18 mouse cellular contexts compared by ENCODE assay signal in the genomic region with DNA sequence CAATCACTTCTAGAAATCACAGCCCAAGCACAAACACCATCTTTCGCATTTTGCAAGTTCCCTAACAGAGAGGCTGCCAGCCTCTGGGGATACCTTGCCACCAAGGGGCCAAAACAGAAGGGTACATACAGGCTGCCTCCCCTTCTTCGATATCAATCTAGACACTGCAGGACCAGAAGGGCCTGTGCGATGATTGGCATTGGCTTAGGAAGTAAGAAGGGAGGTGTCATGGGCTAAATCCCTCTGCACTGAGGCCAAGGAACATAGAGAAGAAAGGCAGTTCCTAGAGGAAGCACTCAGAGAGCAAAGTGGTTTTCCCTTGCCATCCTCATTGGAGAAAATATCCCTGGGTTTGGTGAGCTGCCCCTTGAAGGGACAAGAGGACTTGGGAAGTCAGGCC. TPM values are rescaled to one million over a fixed set of nuclear protein-coding genes. Genes with fewer than 3 reads are reported as not detected.
A peak's percentile ranks its signal among the peaks of the same experiment; 100 is the strongest.
DNase-seq lines count a peak whose midpoint lies in the region; TF ChIP-seq lines count a peak whose summit lies in the region.
"Had no signal": no experiment of that assay in that cellular context is flagged by ENCODE, and none has a peak within 500 bp of the region (broad histone marks: within the 10 kb centered on the region; RNA-seq: fewer than 3 reads in every experiment).

No protein-coding gene starts in this region.

- WGBS in embryonic facial prominence, embryonic 10.5 days, result 91% methylated on average over 3 of the region's 3 CpGs

- intact Hi-C loops in gastrocnemius, adult 2 months (cut with DNase I), result loop anchor here (2.0 kb wide), 1 partner anchor 37 kb away; no protein-coding TSS in a partner anchor
- intact Hi-C loops in left cerebral cortex, postnatal 4 days (cut with DNase I), result no loop called here
- intact Hi-C loops in left cerebral cortex, adult 2 months (cut with DNase I), result no loop called here

- H3K27me3 ChIP-seq in embryonic facial prominence, embryonic 10.5 days (replicated peaks; ENCODE audit: low read depth, poor library complexity, severe bottlenecking), result no peaks in the 10 kb centered on the region
- H3K27me3 ChIP-seq: embryonic facial prominence, embryonic 12.5 days; embryonic facial prominence, embryonic 15.5 days; heart, embryonic 13.5 days; hindbrain, embryonic 12.5 days; hindbrain, embryonic 15.5 days had no signal

- H3K9me3 ChIP-seq in embryonic facial prominence, embryonic 10.5 days, result no peaks in the 10 kb centered on the region
- H3K9me3 ChIP-seq: embryonic facial prominence, embryonic 12.5 days; embryonic facial prominence, embryonic 15.5 days; heart, embryonic 13.5 days; hindbrain, embryonic 12.5 days; hindbrain, embryonic 15.5 days had no signal

- TF ChIP-seq CTCF in gastrocnemius, adult 2 months (IDR thresholded peaks at IDR 0.05), result no peak
- TF ChIP-seq CTCF in left cerebral cortex, adult 2 months (IDR thresholded peaks at IDR 0.05), result no peak

- H3K27ac ChIP-seq in gastrocnemius, adult 2 months, result peak overlapping the region; percentile 82
- H3K27ac ChIP-seq in left cerebral cortex, adult 2 months, result no peak overlapping the region
- H3K27ac ChIP-seq in embryonic facial prominence, embryonic 10.5 days (replicated peaks), result no peak overlapping the region
- H3K27ac ChIP-seq: embryonic facial prominence, embryonic 12.5 days; embryonic facial prominence, embryonic 15.5 days; heart, embryonic 13.5 days; hindbrain, embryonic 12.5 days; hindbrain, embryonic 15.5 days had no signal

- peaks cover 28% of the 10 kb centered on the region; the same call in 1 of the 2 replicates for H3K36me3 ChIP-seq in embryonic facial prominence, embryonic 10.5 days (replicated peaks)
- H3K36me3 ChIP-seq: embryonic facial prominence, embryonic 15.5 days; hindbrain, embryonic 15.5 days had no signal

- H3K4me3 ChIP-seq in gastrocnemius, adult 2 months, result no peak overlapping the region
- H3K4me3 ChIP-seq in left cerebral cortex, adult 2 months, result no peak overlapping the region
- no peak overlapping the region for H3K4me3 ChIP-seq in embryonic facial prominence, embryonic 10.5 days
- H3K4me3 ChIP-seq: embryonic facial prominence, embryonic 12.5 days; embryonic facial prominence, embryonic 15.5 days; heart, embryonic 13.5 days; hindbrain, embryonic 12.5 days; hindbrain, embryonic 15.5 days had no signal

- peak; percentile 58 for DNase-seq in cerebellum, adult 9-11 months
- DNase-seq in cerebellum, adult 8-10 months, result no peak
- no peak for DNase-seq in gastrocnemius, adult 2 months
- no peak for DNase-seq in gastrocnemius, postnatal 25 days
- DNase-seq in left cerebral cortex, postnatal 4 days, result peak; percentile 34
- DNase-seq in left cerebral cortex, adult 2 months (ENCODE audit: extremely low spot score in 1 of 2, low spot score in 2 of 2), result no peak
- DNase-seq in embryonic facial prominence, embryonic 10.5 days (ENCODE audit: low spot score), result no peak
- DNase-seq: adrenal gland, adult 2 months; adrenal gland, postnatal 14 days; forebrain, postnatal 0 days; gastrocnemius, postnatal 36 days; heart, postnatal 14 days; kidney, adult 2 months had no signal

- H3K4me1 ChIP-seq in embryonic facial prominence, embryonic 10.5 days, result peaks cover 9% of the 10 kb centered on the region
- H3K4me1 ChIP-seq: embryonic facial prominence, embryonic 12.5 days had no signal

RNA-seq across cellular contexts. Expression of gene Il20rb, which starts 16.9 kb away (rescaled TPM):
- total RNA-seq in gastrocnemius, adult 2 months (2021), result 1 to 10 TPM; 1.3 to 1.9 TPM
- 1 to 10 TPM; 1.3 to 1.7 TPM for total RNA-seq in gastrocnemius, postnatal 25 days (2021)
- 1 to 10 TPM; 1.0 to 1.3 TPM for total RNA-seq in left cerebral cortex, postnatal 4 days (2021)
- under 1 TPM; 0.23 to 0.38 TPM for total RNA-seq in left cerebral cortex, adult 2 months (2021)
- 1.1 and 1.8 TPM in 2 replicates for polyA plus RNA-seq in embryonic facial prominence, embryonic 10.5 days (2016; fragmentation: Nextera tagmentation; extraction: Ambion mirVana)

Comparison
In these comparisons a context has a peak if more than half of its experiments do, and no peak if none do; other contexts are left out.
1. DNase-seq: peak in cerebellum, adult 9-11 months (single experiment) and left cerebral cortex, postnatal 4 days (single experiment); none in cerebellum, adult 8-10 months (single experiment), gastrocnemius, adult 2 months (single experiment), gastrocnemius, postnatal 25 days (single experiment), left cerebral cortex, adult 2 months (0 of 2) and embryonic facial prominence, embryonic 10.5 days (single experiment).